Mouse (Mus musculus): ENCODE measurements around the gene Rapgef5. TPM values are rescaled to one million over a fixed set of nuclear protein-coding genes. Genes with fewer than 3 reads are reported as not detected.
A peak's percentile ranks its signal among the peaks of the same experiment; 100 is the strongest.

The Rapgef5 gene
- total RNA-seq (2021), result 10 to 100 TPM; 47.8 to 48.9 TPM
- long read RNA-seq, experiment 1, partial matches to known transcripts, result 2 of 4 reads
- long read RNA-seq, experiment 1, other reads (novel, unspliced or antisense), result 2 of 4 reads
- long read RNA-seq, experiment 2, partial matches to known transcripts, result 1 of 5 reads
- long read RNA-seq, experiment 2, other reads (novel, unspliced or antisense), result 4 of 5 reads

- no peak for DNase-seq
- intact Hi-C loops (cut with DNase I), result no loop called here
Measured at GRCm38 (mm10) chr12:117516179-117516578, at the start of gene Rapgef5. Gene Rapgef5, plus strand, starts transcription at chr12:117516479.

GRCm38 (mm10) chr12:117468329-117468728, 48.0 kb upstream of the Rapgef5 start:
- DNase-seq, result peak; percentile 32 to 56
- intact Hi-C loops (cut with DNase I), result no loop called here

GRCm38 (mm10) chr12:117479014-117479413, 37.3 kb upstream of the Rapgef5 start:
- no peak for DNase-seq
- intact Hi-C loops (cut with DNase I), result no loop called here

- intact Hi-C loops (cut with DNase I), result no loop called here
Measured at GRCm38 (mm10) chr12:117479680-117480079, 36.6 kb upstream of the Rapgef5 start.

GRCm38 (mm10) chr12:117480958-117481357, 35.3 kb upstream of the Rapgef5 start:
- intact Hi-C loops (cut with DNase I), result no loop called here
- DNase-seq, result no peak

More at GRCm38 (mm10) chr12:117479680-117480079, 36.6 kb upstream of the Rapgef5 start:
- DNase-seq, result no peak

- DNase-seq, result no peak
- intact Hi-C loops (cut with DNase I), result no loop called here
Measured at GRCm38 (mm10) chr12:117482665-117483064, 33.6 kb upstream of the Rapgef5 start.

- intact Hi-C loops (cut with DNase I), result no loop called here
- no peak for DNase-seq
Measured at GRCm38 (mm10) chr12:117486118-117487057, 29.9 kb upstream of the Rapgef5 start.

- DNase-seq, result peak in 1 of 2 experiments; percentile 10
- intact Hi-C loops (cut with DNase I), result no loop called here
Measured at GRCm38 (mm10) chr12:117496501-117497176, 19.6 kb upstream of the Rapgef5 start.

- intact Hi-C loops (cut with DNase I), result no loop called here
Measured at GRCm38 (mm10) chr12:117497361-117497760, 18.9 kb upstream of the Rapgef5 start.

GRCm38 (mm10) chr12:117499242-117499641, 17.0 kb upstream of the Rapgef5 start:
- DNase-seq, result no peak
- intact Hi-C loops (cut with DNase I), result loop anchor here (2.0 kb wide), 1 partner anchor 40 kb away; no protein-coding TSS in a partner anchor

More at GRCm38 (mm10) chr12:117497361-117497760, 18.9 kb upstream of the Rapgef5 start:
- no peak for DNase-seq

GRCm38 (mm10) chr12:117501180-117501579, 15.1 kb upstream of the Rapgef5 start:
- DNase-seq, result peak in 1 of 2 experiments; percentile 13
- intact Hi-C loops (cut with DNase I), result no loop called here

GRCm38 (mm10) chr12:117502834-117503233, 13.4 kb upstream of the Rapgef5 start:
- DNase-seq, result no peak
- intact Hi-C loops (cut with DNase I), result no loop called here

GRCm38 (mm10) chr12:117505163-117505562, 11.1 kb upstream of the Rapgef5 start:
- DNase-seq, result no peak
- intact Hi-C loops (cut with DNase I), result no loop called here

- intact Hi-C loops (cut with DNase I), result no loop called here
- DNase-seq, result no peak
Measured at GRCm38 (mm10) chr12:117507772-117508171, 8.5 kb upstream of the Rapgef5 start.

GRCm38 (mm10) chr12:117509919-117510318, 6.4 kb upstream of the Rapgef5 start:
- intact Hi-C loops (cut with DNase I), result no loop called here
- no peak for DNase-seq

- no peak for DNase-seq
- intact Hi-C loops (cut with DNase I), result no loop called here
Measured at GRCm38 (mm10) chr12:117512468-117512867, 3.8 kb upstream of the Rapgef5 start.

- intact Hi-C loops (cut with DNase I), result no loop called here
- no peak for DNase-seq
Measured at GRCm38 (mm10) chr12:117513150-117513932, 2.9 kb upstream of the Rapgef5 start.

- intact Hi-C loops (cut with DNase I), result no loop called here
Measured at GRCm38 (mm10) chr12:117517275-117517936, 1.1 kb downstream of the Rapgef5 start.

GRCm38 (mm10) chr12:117524311-117525013, 8.2 kb downstream of the Rapgef5 start:
- intact Hi-C loops (cut with DNase I), result no loop called here
- no peak for DNase-seq

More at GRCm38 (mm10) chr12:117517275-117517936, 1.1 kb downstream of the Rapgef5 start:
- DNase-seq, result no peak
